Mouse (Mus musculus): Measurements from ENCODE around the gene Ctsh. TPM values are rescaled to one million over a fixed set of nuclear protein-coding genes. Genes with fewer than 3 reads are reported as not detected.
A peak's percentile ranks its signal among the peaks of the same experiment; 100 is the strongest.

Gene Ctsh
- polyA plus RNA-seq, 1 experiment from 2014 or later, result 51.4 TPM

- peak; percentile 45; the same call in 1 of the 2 replicates for ATAC-seq
- no peaks in the 10 kb centered on the region for H3K4me1 ChIP-seq (replicated peaks)
- H3K4me3 ChIP-seq (replicated peaks), result no peak overlapping the region
- no peaks in the 10 kb centered on the region for H3K9me3 ChIP-seq
- peaks cover 20% of the 10 kb centered on the region for H3K36me3 ChIP-seq
- no peak overlapping the region for H3K4me2 ChIP-seq (replicated peaks)
- H3K27ac ChIP-seq, result no peak overlapping the region
- no peak overlapping the region for H3K9ac ChIP-seq
- no peaks in the 10 kb centered on the region for H3K27me3 ChIP-seq (replicated peaks)
- WGBS, result 90% methylated on average over 2 of the region's 2 CpGs
These were observed 34.0 kb downstream of the Ctsh start for GRCm38 (mm10) chr9:90087906-90088485.

DNA sequence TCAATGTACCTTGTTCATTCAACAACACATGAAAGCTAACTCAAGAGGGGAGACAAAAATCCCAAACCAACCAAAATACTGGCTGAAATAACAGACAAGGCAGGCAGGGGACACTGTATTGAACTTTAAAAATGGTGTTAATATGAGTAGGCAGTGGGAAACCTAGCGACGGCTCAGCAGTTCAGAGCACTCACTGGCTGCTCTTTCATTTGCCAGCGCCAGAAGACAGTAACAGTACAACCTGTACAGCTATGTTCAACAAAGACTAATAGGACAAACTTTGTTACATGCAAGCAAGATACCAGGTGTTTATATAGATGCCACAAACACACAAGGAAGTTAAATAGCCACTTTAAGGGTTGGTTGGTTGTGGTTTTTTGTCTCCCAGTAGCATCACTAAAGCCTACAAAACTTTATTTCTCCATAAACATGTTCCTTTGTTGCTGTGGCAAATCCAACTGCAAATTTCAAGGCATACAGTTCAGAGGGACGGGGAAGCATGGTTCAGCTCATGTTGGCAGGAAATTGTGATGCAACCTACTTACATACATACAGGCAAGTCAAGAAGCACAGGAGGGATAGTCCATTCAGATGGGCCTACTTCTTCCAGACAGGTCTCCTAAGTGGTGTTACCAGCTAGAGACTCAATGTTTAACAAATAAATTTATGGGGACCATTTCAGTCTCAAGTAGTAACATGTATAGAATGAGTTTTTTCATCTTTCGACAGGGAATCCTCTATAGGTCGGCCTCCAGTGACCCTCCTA is 35.6 kb downstream of the Ctsh start:
- ATAC-seq, result no peak
- no peaks in the 10 kb centered on the region for H3K27me3 ChIP-seq (replicated peaks)
- H3K9ac ChIP-seq, result no peak overlapping the region
- no peak overlapping the region for H3K4me3 ChIP-seq (replicated peaks)
- WGBS, result 94% methylated on average over 6 of the region's 6 CpGs
- no peak overlapping the region for H3K27ac ChIP-seq
- no peaks in the 10 kb centered on the region for H3K9me3 ChIP-seq
- H3K36me3 ChIP-seq, result peaks cover 20% of the 10 kb centered on the region
- no peaks in the 10 kb centered on the region for H3K4me1 ChIP-seq (replicated peaks)
- H3K4me2 ChIP-seq (replicated peaks), result no peak overlapping the region

DNA sequence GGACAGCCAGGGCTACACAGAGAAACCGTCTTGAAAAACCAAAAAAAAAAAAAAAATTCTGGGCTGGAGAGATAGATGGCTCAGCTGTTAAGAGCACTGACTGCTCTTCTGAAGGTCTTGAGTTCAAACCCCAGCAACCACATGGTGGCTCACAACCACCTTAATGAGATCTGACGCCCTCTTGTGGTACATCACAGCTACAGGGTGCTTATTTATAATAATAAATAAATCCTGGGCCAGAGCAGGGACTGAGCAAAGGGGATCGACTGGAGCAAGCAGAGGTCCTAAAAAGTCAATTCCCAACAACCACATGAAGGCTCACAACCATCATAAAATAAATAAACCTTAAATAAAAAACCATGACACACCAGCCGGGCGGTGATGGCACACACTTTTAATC is 45.0 kb downstream of the Ctsh start:
- WGBS, result 88% methylated on average over 5 of the region's 5 CpGs
- H3K27ac ChIP-seq, result no peak overlapping the region
- no peak overlapping the region for H3K4me3 ChIP-seq (replicated peaks)
- no peaks in the 10 kb centered on the region for H3K27me3 ChIP-seq (replicated peaks)
- H3K4me1 ChIP-seq (replicated peaks), result no peaks in the 10 kb centered on the region
- no peaks in the 10 kb centered on the region for H3K9me3 ChIP-seq
- no peak overlapping the region for H3K4me2 ChIP-seq (replicated peaks)
- no peak overlapping the region for H3K9ac ChIP-seq
- ATAC-seq, result no peak
- H3K36me3 ChIP-seq, result peaks cover 31% of the 10 kb centered on the region

- no peaks in the 10 kb centered on the region for H3K9me3 ChIP-seq
- no peak overlapping the region for H3K4me3 ChIP-seq (replicated peaks)
- H3K36me3 ChIP-seq, result peaks cover 33% of the 10 kb centered on the region
- no peak overlapping the region for H3K9ac ChIP-seq
- 77% methylated on average over 2 of the region's 2 CpGs for WGBS
- H3K4me2 ChIP-seq (replicated peaks), result no peak overlapping the region
- H3K27me3 ChIP-seq (replicated peaks), result no peaks in the 10 kb centered on the region
- ATAC-seq, result peak; percentile 26; the same call in 1 of the 2 replicates
- no peaks in the 10 kb centered on the region for H3K4me1 ChIP-seq (replicated peaks)
- H3K27ac ChIP-seq, result no peak overlapping the region
These were observed 46.8 kb downstream of the Ctsh start for GRCm38 (mm10) chr9:90100760-90101159.

DNA sequence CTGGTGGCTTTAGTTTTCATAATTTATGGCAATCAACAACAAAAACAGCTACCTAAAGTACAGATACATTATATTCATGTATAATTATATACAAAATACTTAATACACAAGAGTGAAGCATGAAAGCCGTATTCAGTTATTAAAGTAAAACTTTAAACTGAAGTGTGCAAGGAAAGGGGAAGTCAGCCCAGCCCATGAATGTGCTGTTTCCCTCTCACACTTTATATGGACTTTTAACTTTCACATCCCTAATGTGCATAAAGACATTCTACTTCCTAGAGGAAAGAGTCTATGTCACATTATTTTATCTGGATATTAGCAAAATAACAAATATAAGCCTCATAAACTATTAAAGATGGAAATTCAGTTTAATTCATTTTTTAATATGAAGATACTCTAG is 51.5 kb downstream of the Ctsh start:
- H3K4me1 ChIP-seq (replicated peaks), result no peaks in the 10 kb centered on the region; the same call in none of the 2 replicates
- H3K27ac ChIP-seq, result no peak overlapping the region
- no peaks in the 10 kb centered on the region for H3K27me3 ChIP-seq (replicated peaks)
- no peak overlapping the region for H3K4me2 ChIP-seq (replicated peaks)
- H3K4me3 ChIP-seq (replicated peaks), result no peak overlapping the region
- H3K36me3 ChIP-seq, result peaks cover 16% of the 10 kb centered on the region; the same call in 1 of the 2 replicates
- H3K9ac ChIP-seq, result no peak overlapping the region
- no peak for ATAC-seq
- H3K9me3 ChIP-seq, result no peaks in the 10 kb centered on the region
- WGBS, result 96% methylated on average over 1 of the region's 1 CpGs

DNA sequence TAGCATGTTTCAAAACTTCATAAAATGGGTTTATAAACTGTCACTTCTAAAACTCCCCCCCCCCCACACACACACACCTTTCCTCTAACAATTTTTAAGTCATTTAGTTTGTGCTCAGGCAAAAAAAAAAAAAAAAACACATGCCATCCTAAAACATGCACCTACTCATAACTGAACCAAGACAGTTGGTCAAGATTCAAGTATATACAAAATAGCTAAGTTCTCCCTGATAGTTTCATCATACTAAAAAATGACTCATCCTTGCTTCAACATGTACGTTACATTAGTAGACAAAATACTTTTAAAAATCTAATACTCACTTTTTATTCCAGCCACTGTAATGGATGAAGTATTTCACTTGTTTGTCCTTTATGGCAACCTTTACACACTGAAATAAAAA is 53.0 kb downstream of the Ctsh start:
- no peak for ATAC-seq
- 86% methylated on average over 1 of the region's 1 CpGs for WGBS
- Histone ChIP-seq H3K27me3 (replicated peaks) (no peaks in the 10 kb centered on the region), H3K4me2 (replicated peaks) (no peak overlapping the region), H3K4me1 (replicated peaks) (no peaks in the 10 kb centered on the region; the same call in none of the 2 replicates), H3K9ac (no peak overlapping the region), H3K27ac (no peak overlapping the region), H3K36me3 (0 out of 2 replicates have a peak, but pooled peaks cover 8% of the 10 kb centered on the region), H3K4me3 (replicated peaks) (no peak overlapping the region), H3K9me3 (no peaks in the 10 kb centered on the region)

DNA sequence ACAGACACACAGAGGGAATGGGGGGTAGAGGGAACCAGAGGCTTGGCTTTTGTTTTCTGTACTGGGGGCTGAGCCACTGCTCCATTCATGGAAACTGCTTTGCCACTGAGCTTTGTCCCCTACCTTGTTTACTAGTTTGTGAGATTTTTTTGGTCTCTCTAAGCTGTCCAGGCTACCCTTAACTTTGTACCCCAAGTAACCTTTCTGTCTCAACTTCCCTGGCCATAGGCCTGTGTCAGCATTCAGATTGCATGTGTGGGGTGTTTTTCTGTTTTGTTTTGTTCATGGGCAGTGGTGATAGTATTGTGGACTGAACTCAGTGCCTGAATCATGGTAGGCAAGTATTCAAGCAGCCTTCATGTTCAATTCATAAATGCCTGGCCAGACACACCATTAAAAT is 54.3 kb downstream of the Ctsh start:
- H3K27me3 ChIP-seq (replicated peaks), result no peaks in the 10 kb centered on the region
- H3K36me3 ChIP-seq, result 0 out of 2 replicates have a peak, but pooled peaks cover 8% of the 10 kb centered on the region
- H3K4me3 ChIP-seq (replicated peaks), result no peak overlapping the region
- H3K4me1 ChIP-seq (replicated peaks), result no peaks in the 10 kb centered on the region; the same call in none of the 2 replicates
- no peaks in the 10 kb centered on the region for H3K9me3 ChIP-seq
- no peak for ATAC-seq
- no peak overlapping the region for H3K27ac ChIP-seq
- no peak overlapping the region for H3K4me2 ChIP-seq (replicated peaks)
- no peak overlapping the region for H3K9ac ChIP-seq

GRCm38 (mm10) chr9:90109386-90109785 is 55.4 kb downstream of the Ctsh start:
- Histone ChIP-seq H3K9ac (no peak overlapping the region), H3K4me1 (replicated peaks) (no peaks in the 10 kb centered on the region; the same call in none of the 2 replicates), H3K27me3 (replicated peaks) (no peaks in the 10 kb centered on the region), H3K4me3 (replicated peaks) (no peak overlapping the region), H3K9me3 (no peaks in the 10 kb centered on the region), H3K36me3 (0 out of 2 replicates have a peak, but pooled peaks cover 3% of the 10 kb centered on the region), H3K4me2 (replicated peaks) (no peak overlapping the region), H3K27ac (no peak overlapping the region)
- WGBS, result 64% methylated on average over 6 of the region's 6 CpGs
- ATAC-seq, result no peak

GRCm38 (mm10) chr9:90113151-90113550 is 59.2 kb downstream of the Ctsh start:
- ATAC-seq, result no peak
- no peaks in the 10 kb centered on the region; the same call in none of the 2 replicates for H3K4me1 ChIP-seq (replicated peaks)
- WGBS, result 1% methylated on average over 13 of the region's 13 CpGs
- peak overlapping the region; percentile 92 for H3K9ac ChIP-seq
- no peaks in the 10 kb centered on the region for H3K36me3 ChIP-seq
- H3K9me3 ChIP-seq, result no peaks in the 10 kb centered on the region
- peak overlapping the region; percentile 78 for H3K4me2 ChIP-seq (replicated peaks)
- peak overlapping the region; percentile 93 for H3K4me3 ChIP-seq (replicated peaks)
- peak overlapping the region; percentile 99 for H3K27ac ChIP-seq
- H3K27me3 ChIP-seq (replicated peaks), result no peaks in the 10 kb centered on the region

GRCm38 (mm10) chr9:90113651-90114566 is 60.0 kb downstream of the Ctsh start:
- ATAC-seq, result peak; percentile 79
- H3K4me1 ChIP-seq (replicated peaks), result no peaks in the 10 kb centered on the region; the same call in none of the 2 replicates
- H3K27me3 ChIP-seq (replicated peaks), result no peaks in the 10 kb centered on the region
- H3K9ac ChIP-seq, result peak overlapping the region; percentile 92
- H3K4me3 ChIP-seq (replicated peaks), result peak overlapping the region; percentile 93
- WGBS, result under 1% methylated on average over 80 of the region's 82 CpGs
- H3K4me2 ChIP-seq (replicated peaks), result peak overlapping the region; percentile 78
- no peaks in the 10 kb centered on the region for H3K36me3 ChIP-seq
- no peaks in the 10 kb centered on the region for H3K9me3 ChIP-seq
- H3K27ac ChIP-seq, result peak overlapping the region; percentile 99

- ATAC-seq, result peak; percentile 98
- no peaks in the 10 kb centered on the region for H3K36me3 ChIP-seq
- H3K4me2 ChIP-seq (replicated peaks), result peak within 1 kb of the TSS; percentile 84
- under 1% methylated on average over 40 of the region's 40 CpGs for WGBS
- H3K27me3 ChIP-seq (replicated peaks), result no peaks in the 10 kb centered on the region
- H3K9ac ChIP-seq, result peak within 1 kb of the TSS; percentile 92
- H3K27ac ChIP-seq, result peak within 1 kb of the TSS; percentile 99
- H3K4me3 ChIP-seq (replicated peaks), result peak within 1 kb of the TSS; percentile 93
- H3K4me1 ChIP-seq (replicated peaks), result no peaks in the 10 kb centered on the region; the same call in none of the 2 replicates
- no peaks in the 10 kb centered on the region for H3K9me3 ChIP-seq
These were observed 60.8 kb downstream of the Ctsh start, which contains the start of gene Morf4l1 for GRCm38 (mm10) chr9:90114567-90115307. Gene Morf4l1, minus strand, starts transcription at chr9:90114774.

Measured in intestine, embryonic 15.5 days (tissue).